Mouse (Mus musculus) MEL (cell line): ENCODE results near the gene Gm21319.
"Not testable (repeated sequence)": the region's sequence is repeated elsewhere in the genome, so short reads cannot be mapped to it uniquely, and the experiment has no call there.

ENCODE experiments used
- CTCF ChIP-seq, 3 experiments: IDR thresholded peaks in 2 of 3; conservative IDR thresholded peaks in 1 of 3; 2 replicates each; pipeline ENCODE4 v1.5.1; 2011 to 2012; ENCODE audit warnings: low read length in 3 of 3, low read depth in 2 of 3, mild to moderate bottlenecking in 2 of 3, improper control_type of control experiment in 1 of 3, inconsistent platforms in 1 of 3, mixed read lengths in 1 of 3, moderate library complexity in 1 of 3; ENCODE audit not compliant: control insufficient read depth in 1 of 3, insufficient read depth in 1 of 3, poor library complexity in 1 of 3, severe bottlenecking in 1 of 3
- EP300 ChIP-seq, 2 experiments: IDR thresholded peaks; 2 replicates each; pipeline ENCODE4 v1.6.1; 2011; ENCODE audit warnings: improper control_type of control experiment in 2 of 2, low read length in 2 of 2, low read depth in 1 of 2, mild to moderate bottlenecking in 1 of 2
- GABPA ChIP-seq: IDR thresholded peaks from 2 replicates; pipeline ENCODE4 v1.6.1; 2012; ENCODE audit warnings: low read depth, mild to moderate bottlenecking, inconsistent platforms, low read length, improper control_type of control experiment, moderate library complexity
- GATA1 ChIP-seq: IDR thresholded peaks from 2 replicates; pipeline ENCODE4 v1.6.1; 2011; ENCODE audit warnings: low read depth, low read length, improper control_type of control experiment
- KAT2A ChIP-seq: conservative IDR thresholded peaks from 2 replicates; pipeline ENCODE4 v1.6.1; 2012; ENCODE audit warnings: low read depth, low read length, improper control_type of control experiment, inconsistent platforms
- MAFK ChIP-seq: IDR thresholded peaks from 2 replicates; pipeline ENCODE4 v1.6.1; 2011; ENCODE audit warnings: low read depth, mild to moderate bottlenecking, low read length, improper control_type of control experiment, borderline replicate concordance
- MEF2A ChIP-seq: IDR thresholded peaks from 2 replicates; pipeline ENCODE4 v1.6.1; 2014; ENCODE audit warnings: low read depth, mild to moderate bottlenecking, inconsistent platforms, low read length, improper control_type of control experiment; ENCODE audit not compliant: poor library complexity, insufficient replicate concordance, severe bottlenecking; ENCODE audit errors: extremely low read depth
- NRF1 ChIP-seq: IDR thresholded peaks from 2 replicates; pipeline ENCODE4 v1.6.1; 2014; ENCODE audit warnings: low read depth, mild to moderate bottlenecking, inconsistent platforms, low read length, improper control_type of control experiment, moderate library complexity; ENCODE audit not compliant: poor library complexity, insufficient read depth, severe bottlenecking
- POLR2A ChIP-seq, 2 experiments: IDR thresholded peaks; 2 replicates each; pipeline ENCODE4 v1.6.1; 2011 to 2012; ENCODE audit warnings: low read length in 2 of 2, mild to moderate bottlenecking in 2 of 2, control low read depth in 1 of 2, improper control_type of control experiment in 1 of 2, low read depth in 1 of 2, moderate library complexity in 1 of 2; ENCODE audit not compliant: control insufficient read depth in 1 of 2, insufficient read depth in 1 of 2, poor library complexity in 1 of 2
- RCOR1 ChIP-seq: IDR thresholded peaks from 2 replicates; pipeline ENCODE4 v1.6.1; 2012; ENCODE audit warnings: low read depth, mild to moderate bottlenecking, inconsistent platforms, low read length, improper control_type of control experiment
- TCF12 ChIP-seq: IDR thresholded peaks from 2 replicates; pipeline ENCODE4 v1.6.1; 2014; ENCODE audit warnings: low read depth, mild to moderate bottlenecking, inconsistent platforms, low read length, improper control_type of control experiment, moderate library complexity

GRCm38 (mm10) chr12:87775655-87776054 is at the start of gene Gm21319:
- TF ChIP-seq CTCF (IDR thresholded peaks at IDR 0.05 in 2 of 3, conservative IDR thresholded peaks at IDR 0.05 in 1 of 3; ENCODE audit: control insufficient read depth in 1 of 3, insufficient read depth in 1 of 3, low read depth in 2 of 3, low read length in 3 of 3, poor library complexity in 1 of 3, severe bottlenecking in 1 of 3); EP300 (IDR thresholded peaks at IDR 0.05; ENCODE audit: low read depth in 1 of 2, low read length in 2 of 2); GATA1; KAT2A; POLR2A (IDR thresholded peaks at IDR 0.05; ENCODE audit: control insufficient read depth in 1 of 2, insufficient read depth in 1 of 2, low read depth in 1 of 2, low read length in 2 of 2, poor library complexity in 1 of 2); MEF2A; NRF1; GABPA; RCOR1; TCF12; MAFK: not testable (repeated sequence)
